Mouse (Mus musculus): ENCODE results near the gene D17Wsu92e.

Gene D17Wsu92e

DNA sequence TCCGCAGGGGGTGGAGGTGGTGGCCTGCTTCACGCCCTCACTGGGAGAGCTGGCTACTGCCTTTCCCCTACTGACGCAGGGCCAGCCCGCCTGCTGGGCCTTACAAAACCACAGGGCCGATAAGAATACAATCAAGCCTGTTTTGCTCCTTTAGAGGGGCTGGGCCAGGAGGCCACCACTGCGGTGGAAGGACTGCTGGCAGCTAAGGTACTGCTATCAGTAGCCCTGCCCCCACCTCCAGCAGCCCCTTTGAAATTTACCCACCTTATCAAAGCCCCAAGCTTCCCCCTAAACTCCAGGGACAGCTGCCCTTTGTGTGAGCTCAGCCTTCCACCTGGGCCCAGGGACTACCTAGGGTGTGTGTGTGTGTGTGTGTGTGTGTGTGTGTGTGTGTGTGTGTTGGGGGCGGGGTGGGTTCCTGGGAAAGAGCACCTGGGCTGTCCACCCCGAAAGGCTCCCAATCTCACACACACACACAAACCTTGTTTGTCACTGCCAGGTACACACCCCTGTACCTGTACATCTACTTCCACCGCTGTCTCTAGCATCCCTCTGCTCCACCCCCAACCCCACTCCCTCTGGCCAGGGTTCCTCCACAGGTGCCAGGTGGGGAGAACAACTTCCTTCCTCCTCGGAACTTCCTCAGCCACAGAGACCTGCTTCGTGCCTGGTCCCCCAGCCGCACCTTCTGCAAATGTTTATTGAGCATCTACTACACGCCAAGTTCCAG, 85.9 kb downstream of the D17Wsu92e start:
- no peak for DNase-seq

GRCm38 (mm10) chr17:27732694-27733093, 87.8 kb downstream of the D17Wsu92e start:
- no peak for DNase-seq

DNA sequence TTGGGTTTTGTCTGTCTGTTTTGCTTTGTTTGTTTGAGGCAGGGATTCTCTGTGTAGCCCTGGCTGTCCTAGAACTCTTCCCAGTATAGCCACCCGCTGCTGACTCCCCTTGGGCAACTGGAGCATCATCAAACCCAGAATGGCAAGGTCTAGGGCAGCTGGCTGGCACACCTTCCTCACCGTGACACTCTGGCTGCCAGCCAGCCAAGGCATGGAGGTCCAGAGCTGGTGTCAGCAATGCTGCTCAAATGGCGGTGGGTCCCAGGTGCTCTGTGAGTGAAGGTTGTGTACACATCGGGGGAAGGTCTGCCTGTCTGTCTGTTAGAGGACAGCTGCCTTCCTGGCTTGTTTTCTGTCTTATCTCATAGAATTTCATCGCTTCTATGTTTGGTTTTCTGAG, 88.3 kb downstream of the D17Wsu92e start:
- no peak for DNase-seq

- DNase-seq, result no peak
These were observed 91.7 kb downstream of the D17Wsu92e start, which contains the start of gene Spdef for GRCm38 (mm10) chr17:27728770-27729169. Gene Spdef, minus strand, starts transcription at chr17:27728955.

DNA sequence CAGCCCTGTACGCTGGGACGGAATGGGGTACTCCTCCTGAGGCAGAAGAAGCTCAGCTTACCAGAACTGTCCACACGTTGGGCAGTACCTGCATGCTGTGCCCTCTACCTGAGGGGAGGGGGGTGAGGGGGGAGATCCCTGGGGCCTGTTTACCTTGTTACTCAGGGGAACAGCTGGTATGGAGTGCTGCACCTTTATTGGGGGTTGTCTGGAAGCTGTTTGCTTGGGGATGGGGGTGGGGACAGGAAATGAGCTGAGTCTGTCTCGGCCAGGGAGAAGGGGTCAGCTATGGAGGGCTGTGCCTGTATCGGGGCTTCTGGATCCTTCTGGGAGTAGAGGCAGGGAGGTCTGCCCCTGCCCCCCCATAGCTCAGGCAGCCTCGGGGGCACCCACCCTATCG, 93.9 kb downstream of the D17Wsu92e start:
- DNase-seq, result no peak

- DNase-seq, result no peak
These were observed 95.0 kb downstream of the D17Wsu92e start for GRCm38 (mm10) chr17:27725412-27725811.

DNA sequence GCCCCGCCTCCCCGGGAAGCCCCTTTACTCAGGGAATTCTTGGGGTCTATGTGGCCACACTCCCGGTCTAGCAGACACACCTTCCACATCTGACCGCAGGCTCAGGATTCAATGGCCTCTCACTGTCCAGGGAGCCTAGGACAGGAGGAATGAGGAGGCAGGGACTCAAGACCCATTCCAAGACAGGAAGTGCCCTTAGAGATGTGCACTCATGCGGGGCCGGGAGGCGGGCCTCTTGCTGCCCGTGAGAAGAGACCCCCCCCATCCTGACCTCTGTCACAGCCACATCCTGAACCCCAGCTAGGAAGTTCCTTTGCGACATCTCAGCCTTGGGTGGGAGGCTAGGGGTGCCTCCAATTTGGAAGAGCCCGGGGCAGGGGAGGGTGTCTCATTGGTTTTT, 95.4 kb downstream of the D17Wsu92e start:
- DNase-seq, result no peak

GRCm38 (mm10) chr17:27724327-27724726, 96.1 kb downstream of the D17Wsu92e start:
- DNase-seq, result no peak

GRCm38 (mm10) chr17:27721125-27721664, 99.3 kb downstream of the D17Wsu92e start:
- no peak for DNase-seq

DNA sequence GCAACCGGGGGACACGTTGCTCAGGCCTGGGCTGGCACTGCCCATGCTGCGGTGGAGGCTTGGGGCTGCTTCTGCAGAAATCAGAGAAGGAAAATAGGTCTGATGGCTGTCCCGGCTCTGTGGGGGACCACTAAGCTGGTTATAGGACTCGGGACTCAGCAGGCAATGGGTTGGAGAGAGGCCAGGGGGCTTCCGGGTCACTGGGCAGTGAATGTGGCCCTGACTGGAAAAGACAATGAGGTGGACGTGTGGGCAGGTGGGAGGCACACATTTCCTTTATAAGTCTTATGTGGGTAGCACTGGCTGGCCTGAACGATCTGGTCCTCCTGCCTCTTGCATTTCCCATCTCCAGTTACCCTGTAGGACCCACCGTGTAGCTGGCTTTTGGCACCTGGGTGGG, 100.1 kb downstream of the D17Wsu92e start:
- no peak for DNase-seq

GRCm38 (mm10) chr17:27719663-27720062, 100.8 kb downstream of the D17Wsu92e start:
- DNase-seq, result no peak

DNA sequence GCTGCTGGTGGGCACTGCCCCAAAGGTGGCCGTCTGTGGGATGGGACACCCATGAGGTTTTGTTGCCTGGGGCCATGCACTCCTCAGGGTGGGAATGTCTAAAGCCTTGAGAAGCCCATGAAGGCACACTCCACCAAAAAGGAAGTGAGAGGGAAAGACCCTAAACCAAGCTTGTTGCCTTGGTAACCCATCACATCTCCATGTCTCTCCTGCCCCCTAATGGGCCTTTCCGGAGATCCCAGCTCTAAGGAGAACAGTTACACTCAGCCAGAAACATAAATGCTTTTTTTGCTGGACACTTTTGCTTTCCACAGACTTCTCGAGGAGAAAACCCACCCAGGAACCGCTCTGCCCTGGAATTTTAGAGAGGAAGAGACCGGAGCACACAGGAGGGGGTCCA, 102.2 kb downstream of the D17Wsu92e start:
- DNase-seq, result no peak

- DNase-seq, result peak; percentile 49 to 67
These were observed 103.6 kb downstream of the D17Wsu92e start for GRCm38 (mm10) chr17:27716804-27717203.

DNA sequence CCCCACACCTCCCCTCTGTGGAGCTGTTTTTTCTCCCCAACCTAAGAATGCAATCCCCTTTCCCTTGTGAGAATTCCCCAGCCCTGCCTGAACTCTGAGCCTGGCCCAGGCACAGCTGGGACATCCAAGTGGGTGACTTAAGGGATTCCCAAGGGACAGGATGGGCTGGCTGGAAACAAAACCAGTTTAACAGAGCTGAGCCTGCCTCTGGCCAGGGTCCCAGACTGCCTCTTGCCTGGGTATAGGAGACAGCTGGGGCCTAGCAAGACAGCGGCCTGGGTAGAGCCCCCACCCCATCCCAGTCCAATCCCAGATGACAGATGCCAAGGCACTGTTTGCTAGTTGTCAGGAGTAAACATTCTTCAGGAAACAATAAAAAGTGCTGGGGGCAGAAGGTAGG, 107.6 kb downstream of the D17Wsu92e start:
- no peak for DNase-seq

GRCm38 (mm10) chr17:27709650-27710049, 110.8 kb downstream of the D17Wsu92e start:
- no peak for DNase-seq

- peak; percentile 32 to 34 for DNase-seq
These were observed 112.3 kb downstream of the D17Wsu92e start for GRCm38 (mm10) chr17:27707954-27708661.

GRCm38 (mm10) chr17:27705661-27706060, 114.8 kb downstream of the D17Wsu92e start:
- DNase-seq, result no peak

GRCm38 (mm10) chr17:27703961-27704621, 116.4 kb downstream of the D17Wsu92e start:
- no peak for DNase-seq

DNA sequence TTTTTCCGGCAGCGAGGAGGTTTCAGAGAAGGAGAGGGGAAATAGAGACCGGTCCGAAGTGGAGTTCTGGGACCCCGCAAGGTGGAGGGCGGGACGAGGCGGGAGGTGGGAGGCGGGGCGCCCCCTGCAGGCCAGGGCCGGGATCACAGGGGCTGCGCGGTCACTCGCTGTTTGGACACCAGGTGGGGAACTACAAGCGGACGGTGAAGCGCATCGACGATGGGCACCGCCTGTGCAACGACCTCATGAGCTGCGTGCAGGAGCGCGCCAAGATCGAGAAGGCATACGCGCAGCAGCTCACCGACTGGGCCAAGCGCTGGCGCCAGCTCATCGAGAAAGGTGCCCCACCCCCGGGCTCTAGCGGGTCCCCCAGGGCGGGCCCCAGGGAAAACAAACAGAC, 117.9 kb downstream of the D17Wsu92e start:
- DNase-seq, result peak in 1 of 2 experiments; percentile 23

DNA sequence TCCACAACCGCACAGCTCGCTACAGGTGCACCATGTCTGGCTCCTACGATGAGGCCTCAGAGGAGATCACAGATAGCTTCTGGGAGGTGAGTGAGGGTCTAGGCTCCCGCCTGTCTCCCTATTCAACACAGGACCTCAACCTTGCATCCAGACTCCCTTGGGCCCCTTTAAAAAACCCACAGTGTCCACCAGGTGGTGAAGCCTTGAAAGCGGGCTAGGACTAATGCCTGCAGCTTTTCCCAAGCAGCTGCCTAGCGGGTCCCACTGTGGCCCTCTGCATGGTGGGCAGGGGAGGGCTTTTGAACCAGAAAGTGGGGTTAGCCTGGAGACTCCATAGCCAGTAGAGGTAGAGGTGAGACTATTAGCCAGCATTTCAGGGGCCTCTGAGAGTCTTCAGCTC, 118.6 kb downstream of the D17Wsu92e start:
- no peak for DNase-seq

All from kidney, adult 8-10 months (tissue).